Mouse (Mus musculus): ENCODE data around the gene Ric8b.

Ric8b gene

DNA sequence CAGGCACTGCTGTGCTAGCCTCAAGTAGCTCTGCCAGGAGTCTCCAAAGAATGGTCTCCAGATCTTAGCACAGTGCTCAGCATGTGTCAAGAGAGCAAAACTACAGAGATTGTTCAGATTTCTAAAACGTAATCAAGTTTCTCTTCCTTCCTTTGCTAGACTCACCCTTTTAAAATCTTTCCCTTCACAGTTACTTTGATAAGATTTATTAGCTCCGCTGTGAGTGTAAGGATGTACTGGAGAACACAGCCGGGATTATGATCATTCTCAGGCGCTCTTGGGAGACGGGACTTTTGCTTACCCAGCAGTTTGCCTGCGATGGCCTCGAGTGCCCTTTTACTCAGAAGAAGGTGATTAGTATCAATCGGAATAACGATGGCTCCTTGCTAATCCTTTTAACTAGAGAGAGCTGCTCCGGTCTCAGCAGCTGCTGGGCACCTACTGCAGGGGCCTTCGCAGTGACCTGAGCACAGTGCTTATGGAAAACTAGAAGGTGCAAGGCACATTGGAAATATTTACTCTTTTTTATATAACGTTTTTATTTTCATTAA lies 43.0 kb downstream of the Ric8b start:
- DNase-seq (ENCODE audit: low read depth) = no peak

DNA sequence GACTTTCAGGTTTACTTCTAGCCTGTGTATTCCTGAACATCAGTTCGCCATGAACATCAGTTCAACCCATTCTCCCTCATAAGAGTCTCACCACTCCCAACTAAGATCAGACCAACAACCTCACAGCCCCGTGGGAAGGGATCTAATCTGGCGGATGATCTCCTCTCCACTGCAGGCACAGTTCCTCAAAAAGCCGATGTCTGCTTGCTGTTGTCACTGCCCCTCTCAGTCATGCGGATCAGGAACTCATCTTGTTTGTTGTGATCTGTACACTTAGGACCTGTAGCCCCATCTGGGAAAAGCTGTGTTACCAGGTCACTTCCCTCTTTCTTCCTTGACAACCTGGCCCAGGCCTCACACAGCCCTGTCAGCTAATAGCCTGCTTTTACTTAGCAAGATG lies 45.7 kb downstream of the Ric8b start:
- no peak for DNase-seq (ENCODE audit: low read depth)

DNA sequence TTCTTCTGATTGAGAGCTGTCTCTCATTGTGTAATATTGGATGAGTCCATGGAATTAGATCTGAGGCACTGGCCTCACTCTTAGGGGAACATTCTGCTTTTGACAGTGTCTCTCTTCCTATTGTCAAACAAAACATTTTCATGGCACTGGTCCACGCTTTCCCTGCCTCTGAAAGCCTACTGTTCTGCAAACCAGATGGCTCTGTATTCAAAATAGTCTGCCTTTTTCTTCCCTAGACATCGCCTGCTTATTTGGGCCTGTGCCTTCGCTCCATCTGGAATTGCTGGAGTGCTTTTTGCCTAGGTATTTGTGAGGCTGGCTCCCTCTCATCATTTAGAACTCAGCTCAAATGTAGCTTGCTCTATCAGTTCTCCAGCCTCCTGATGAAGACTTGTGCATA lies 46.3 kb downstream of the Ric8b start:
- DNase-seq (ENCODE audit: low read depth) = no peak

DNA sequence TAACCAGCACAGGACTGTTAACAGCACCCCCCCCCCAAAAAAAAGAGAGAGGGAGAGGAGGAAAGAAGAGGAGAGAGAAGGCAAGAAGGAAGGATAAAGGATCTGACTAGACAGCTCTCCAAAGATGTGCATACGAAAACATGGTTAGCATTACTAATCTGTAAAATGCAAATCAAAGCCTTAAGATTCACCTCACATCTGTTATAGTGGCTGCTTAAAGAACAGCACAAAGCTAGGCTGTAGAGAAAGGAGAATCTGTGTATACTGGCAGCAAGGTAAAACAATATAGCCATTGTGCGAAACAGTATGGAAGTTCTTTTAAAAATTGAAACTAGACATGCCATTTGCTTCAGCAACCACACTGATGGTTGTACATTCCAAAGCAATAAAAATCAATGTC lies 49.1 kb downstream of the Ric8b start:
- no peak for DNase-seq (ENCODE audit: low read depth)

DNA sequence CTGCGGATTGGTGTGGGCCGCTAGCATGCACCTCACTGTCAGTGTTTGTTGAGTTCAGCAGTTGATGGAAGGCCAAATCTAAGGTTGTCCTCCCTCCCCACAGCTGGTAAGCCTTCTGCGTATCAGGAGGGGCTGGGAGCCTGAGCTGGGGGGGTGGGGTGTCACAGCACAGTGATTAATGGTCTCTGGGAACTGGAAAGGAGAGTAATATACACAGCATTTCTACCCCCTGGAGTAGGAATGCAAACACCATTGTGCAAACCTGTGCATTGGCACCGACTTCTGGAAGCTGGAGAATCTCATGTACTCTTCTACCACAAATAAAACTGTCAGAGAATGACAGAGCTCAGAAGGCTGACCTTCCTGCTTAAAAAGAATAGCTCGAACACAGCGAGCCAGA lies 50.2 kb downstream of the Ric8b start:
- DNase-seq (ENCODE audit: low read depth) = no peak

DNA sequence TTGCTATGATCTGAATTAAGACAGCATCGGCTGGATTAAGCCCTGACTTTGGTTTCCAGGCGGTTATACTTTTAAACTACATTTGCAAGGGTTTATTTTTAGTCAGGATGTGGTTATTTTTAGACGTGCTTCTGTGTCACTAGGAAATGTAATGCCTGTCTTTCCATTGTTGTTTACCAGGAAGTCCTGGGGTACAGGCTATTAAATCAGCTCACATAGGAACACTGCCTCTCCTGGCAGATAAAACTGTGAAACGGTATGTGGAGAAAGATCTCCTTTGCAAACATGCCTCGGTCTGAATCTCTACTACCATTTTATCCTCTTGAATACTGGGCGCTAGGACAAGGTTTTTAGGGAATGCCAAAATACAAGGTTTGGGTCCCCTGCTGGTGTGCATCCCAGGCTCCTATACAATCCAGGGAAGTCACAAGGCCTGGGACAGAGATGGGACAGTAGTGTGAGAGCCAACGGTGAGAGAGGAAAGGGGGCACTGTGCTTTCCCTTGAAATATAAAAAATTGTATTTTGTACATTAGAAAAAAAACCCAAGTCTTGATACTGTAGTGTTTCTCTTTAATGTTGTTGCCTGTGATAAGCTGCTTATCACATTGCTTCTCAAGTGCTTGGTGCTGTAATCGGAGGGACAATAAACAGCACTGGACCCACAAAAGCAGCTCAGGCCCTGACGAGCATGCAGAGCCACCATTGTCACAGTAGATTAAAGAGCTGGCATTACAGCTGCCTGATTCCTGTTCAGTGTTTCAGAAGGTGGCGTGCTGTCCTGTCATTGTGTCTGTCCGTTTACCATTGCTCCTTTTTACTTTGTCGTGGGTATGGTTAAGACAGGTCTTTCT lies 51.7 kb downstream of the Ric8b start:
- DNase-seq (ENCODE audit: low read depth) = no peak

DNA sequence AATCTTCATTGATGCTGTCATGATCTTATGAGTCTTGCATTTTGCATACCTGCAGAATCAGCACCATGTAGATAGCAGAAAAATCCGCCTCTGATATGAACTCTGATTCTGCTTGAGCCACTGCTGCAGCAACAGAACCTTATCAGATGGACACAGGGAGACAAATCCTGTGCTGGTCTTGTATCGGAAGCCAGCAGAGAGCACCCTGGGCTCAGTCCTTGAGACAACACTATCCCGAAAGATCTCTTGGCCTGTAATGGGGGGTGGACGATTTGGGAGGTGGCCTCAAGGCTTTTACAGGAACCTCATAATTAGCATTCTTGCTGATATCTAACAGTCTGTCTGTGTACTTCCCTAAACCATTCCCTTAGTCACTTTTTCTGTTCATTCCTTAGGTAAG lies 57.8 kb downstream of the Ric8b start:
- no peak for DNase-seq (ENCODE audit: low read depth)

DNA sequence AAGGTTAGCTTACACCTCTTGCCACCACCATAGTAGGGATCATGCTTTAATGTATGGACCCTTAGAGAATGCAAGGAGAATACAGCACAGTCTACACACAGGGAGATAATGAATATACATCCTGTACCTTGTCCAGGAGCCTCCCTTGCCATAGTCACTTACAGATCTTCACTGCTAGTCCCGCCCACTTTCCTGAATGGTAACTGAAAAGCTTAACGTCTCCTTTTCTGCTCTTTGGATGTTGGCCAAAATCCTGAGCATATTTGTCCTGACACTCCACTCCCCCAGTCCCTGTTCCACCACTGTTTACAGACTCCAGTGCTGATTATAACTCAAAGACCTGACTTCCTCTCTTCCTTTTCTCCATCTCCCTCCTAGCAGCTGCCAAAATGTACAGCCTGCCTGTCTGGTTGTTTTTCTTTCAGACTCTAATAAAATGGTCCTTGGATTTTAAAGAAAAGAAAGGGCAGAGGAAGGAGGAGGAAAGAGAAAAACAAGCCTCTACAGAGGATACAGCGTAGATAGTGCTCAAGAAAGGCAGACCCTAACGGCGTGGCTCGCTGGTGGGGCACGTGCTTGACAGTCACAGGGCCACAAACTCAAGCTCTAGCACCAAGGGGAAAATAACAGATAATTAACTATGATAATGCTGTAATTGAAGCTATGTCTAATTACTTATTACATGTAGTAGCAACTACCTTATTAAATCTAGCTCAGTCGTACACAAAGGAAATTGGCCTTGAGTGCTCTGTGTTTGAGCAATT lies 59.4 kb downstream of the Ric8b start:
- no peak for DNase-seq (ENCODE audit: low read depth)

DNA sequence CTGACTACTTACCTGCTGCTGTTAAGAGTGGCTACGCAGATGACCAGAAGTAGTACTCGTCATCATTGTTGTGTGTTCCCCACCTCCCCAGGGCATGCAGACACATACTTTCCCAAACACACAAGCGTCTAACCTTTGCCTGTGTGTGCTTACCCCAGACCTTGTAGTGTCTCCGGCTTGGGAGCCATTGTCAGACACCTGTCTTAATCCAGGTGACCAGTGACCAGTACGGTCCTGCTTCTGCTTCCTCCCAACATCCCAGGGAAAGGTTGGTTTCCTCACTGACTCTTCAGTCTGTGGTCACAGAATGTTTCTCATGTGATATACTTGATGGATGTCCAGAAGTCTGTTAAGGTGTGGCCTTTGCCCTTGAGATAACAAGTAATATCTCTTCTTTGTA lies 62.9 kb downstream of the Ric8b start:
- no peak for DNase-seq (ENCODE audit: low read depth)

DNA sequence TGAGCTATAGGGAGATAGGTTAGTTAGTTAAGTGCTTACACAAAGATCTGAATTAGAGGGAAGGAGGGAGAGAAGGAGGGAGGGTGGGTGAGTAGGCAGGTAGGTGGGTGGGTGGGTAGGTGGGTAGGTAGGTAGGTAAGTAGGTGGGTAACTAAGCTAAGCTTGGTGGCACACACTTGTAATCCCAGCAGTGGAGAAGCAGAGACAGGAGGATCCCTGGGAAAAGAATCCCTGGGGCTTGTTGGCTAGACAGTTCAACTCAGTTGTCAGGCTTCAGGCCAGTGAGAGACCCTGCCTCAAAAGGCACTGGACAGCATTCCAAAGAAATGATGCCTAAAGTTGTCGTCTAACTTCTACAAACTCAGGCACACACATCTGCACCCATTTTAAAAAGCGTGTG lies 64.0 kb downstream of the Ric8b start:
- DNase-seq (ENCODE audit: low read depth) = no peak

DNA sequence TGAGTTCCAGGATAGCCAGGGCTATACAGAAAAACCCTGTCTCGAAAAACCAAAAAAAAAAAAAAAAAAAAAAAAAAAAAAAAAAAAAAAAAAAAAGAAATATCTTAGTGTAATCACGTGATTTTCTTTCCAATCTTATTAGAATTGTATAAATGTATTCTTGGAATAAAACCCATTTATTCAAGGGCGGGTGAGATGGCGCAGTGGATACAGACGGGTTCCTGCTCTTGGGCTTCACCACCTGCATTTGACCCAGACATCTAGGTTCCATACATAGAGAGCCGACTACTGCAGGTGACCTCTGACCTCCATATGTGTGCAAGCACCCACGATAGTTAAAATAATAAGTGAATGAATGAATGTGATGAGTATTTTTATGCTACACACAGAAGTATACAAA lies 65.3 kb downstream of the Ric8b start:
- no peak for DNase-seq (ENCODE audit: low read depth)

DNA sequence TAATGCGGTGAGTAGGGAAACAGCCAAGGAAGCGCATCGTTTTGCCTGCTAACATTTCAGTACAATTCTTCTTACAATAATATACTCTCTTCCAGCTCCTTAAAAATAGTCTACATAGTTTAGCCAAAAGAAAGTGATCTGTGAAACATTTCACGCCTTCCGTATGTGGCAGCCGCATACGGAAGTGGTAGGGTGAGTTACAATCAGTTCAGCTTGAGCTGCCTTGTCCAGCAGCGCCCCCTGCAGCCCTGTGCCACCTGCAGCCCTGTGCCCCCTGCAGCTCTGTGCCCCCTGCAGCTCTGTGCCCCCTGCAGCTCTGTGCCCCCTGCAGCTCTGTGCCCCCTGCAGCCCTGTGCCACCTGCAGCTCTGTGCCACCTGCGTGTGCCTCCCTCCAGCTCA lies 68.5 kb downstream of the Ric8b start:
- peak; percentile 11 for DNase-seq (ENCODE audit: low read depth)

DNA sequence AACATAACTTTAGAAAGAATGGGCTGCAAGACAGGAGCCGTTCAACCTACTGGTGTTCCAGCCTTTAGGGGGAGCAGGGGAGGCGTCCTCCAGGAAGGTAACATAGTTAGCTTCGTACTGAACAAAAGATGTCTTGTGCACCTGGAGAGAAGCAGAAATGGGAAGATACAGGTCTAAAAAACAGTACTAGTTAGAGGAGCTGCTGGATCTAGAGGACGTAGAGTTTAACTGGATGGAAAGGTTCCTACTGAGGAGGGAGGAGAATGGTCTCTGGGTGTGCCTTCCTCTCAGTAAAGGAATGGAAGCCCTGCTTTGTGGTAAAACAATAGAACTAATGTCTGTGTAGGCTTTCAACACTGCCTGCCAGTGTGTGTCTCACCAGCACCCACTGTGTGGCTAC lies 70.2 kb downstream of the Ric8b start:
- DNase-seq (ENCODE audit: low read depth) = no peak

DNA sequence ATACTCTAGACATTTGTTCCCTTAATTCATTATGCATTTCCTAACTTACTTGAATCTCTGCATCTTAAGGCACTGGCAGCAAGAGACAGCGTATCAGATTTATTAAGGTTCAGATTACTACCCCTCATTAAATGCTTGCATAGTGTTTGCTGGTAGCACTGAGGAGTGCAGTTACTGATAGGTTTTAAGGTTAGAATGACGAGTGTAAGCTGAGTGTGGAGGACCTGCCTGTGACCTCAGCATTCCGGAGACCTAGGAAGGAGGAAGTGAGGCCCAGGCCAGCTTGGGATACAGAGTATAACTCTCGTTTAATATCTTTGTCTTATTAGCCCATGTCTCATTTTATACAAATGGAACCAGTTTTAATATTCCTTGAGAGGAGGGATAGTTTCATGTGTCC lies 71.2 kb downstream of the Ric8b start:
- no peak for DNase-seq (ENCODE audit: low read depth)

DNA sequence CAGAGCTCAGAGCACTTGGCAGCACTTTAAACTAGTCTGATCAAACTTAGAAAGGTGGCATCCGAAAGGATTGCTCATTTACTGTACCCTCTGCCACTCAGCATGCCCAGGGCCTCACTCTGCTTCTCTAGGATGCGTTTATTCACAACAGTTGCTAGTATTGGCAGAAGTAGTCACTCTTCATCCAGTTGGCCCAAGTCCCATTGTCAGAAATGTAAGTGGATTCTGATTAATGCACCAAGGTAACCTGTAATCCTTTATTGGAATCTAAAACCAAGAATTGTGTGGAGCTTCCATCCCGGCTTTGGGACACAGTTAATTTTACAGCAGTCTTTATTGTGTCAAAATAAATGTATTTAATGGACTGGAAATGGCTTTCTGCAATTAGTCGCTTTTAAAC lies 76.9 kb downstream of the Ric8b start:
- DNase-seq (ENCODE audit: low read depth) = no peak

DNA sequence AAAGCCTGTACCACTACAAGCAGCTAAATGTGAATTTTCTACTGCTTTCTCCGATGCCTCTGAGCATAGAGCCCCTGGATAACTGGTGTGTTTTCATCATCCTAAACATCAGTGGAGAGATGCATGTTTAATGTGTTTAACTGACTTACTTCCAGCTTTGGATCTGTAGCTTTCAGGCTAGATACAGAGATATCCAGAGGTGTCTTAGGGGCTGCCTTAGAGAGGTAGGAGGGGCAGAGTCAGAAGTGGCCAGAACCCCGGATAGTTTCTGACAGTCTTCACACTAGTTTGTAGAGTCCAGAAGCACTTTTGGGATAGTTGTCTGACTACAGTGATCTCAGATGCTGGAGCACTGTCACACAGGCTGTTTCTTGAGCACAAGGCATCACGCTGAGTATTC lies 77.6 kb downstream of the Ric8b start:
- DNase-seq (ENCODE audit: low read depth) = no peak

DNA sequence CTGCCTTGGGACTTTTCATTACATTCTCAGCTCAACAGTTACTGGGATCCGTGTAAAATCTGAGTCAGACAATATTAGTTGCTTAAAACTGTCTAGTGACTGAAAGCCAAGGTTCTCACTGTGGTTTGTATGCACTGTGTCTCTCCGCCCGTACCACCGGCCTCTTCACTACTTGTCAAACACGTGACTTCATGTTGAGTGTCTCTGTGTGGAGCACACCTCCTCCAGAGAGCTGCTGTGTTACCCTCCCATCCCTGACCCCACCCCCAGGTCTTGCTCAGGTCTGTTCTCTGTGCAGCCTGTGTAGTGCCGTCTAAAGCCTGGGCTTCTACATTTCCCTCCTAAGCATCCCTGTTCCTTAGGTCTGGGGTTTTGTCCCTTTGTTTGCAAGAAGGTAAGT lies 79.0 kb downstream of the Ric8b start:
- DNase-seq (ENCODE audit: low read depth) = no peak

DNA sequence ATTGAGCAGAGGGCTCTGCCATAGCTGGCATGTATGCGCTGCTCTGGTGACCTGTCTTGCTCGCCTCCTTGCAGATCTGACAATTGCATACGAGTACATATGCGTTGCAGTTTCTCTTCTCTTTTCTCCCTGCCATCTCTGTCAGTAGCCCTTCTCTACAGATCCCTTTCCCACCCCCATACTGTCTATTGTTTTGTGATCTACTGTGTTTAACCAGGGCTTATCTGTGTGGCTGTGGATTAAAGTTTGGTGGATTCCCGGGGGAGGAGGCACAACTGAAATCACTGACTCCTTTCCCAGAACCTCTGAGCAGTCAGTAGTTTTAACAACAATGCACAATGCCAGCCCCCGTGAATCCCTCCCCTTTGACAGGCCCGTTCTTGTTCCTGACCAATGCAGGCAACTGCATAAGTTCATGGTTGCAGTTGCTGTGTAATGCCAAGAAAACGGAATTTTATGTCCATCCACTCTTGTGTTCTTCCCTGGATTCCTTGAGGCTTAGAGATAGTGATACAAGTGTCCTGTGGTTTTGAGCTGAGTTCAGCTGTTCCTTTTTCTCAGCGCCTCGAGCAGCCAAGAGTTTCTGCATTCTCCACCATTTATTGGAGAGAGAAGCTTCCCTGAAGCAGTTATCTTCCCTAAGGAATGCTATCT lies 80.3 kb downstream of the Ric8b start:
- DNase-seq (ENCODE audit: low read depth) = no peak

DNA sequence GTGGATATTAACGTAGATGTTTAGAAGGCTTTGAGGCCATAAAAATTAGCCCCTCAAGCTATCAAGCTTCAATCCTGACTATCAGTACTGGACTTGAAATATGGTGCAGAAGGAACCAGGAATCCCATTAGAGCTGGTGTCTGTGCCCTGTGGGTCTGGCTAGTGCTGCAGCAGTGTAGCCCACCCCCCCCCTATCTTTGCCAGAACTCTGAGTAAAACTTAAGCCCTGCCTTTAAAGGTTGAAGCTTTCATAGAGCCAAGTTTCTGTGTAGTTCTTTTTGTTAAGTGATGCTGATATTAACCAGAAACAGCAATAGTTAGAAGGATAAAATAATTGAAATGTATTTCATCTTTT lies 80.8 kb downstream of the Ric8b start:
- DNase-seq (ENCODE audit: low read depth) = no peak

DNA sequence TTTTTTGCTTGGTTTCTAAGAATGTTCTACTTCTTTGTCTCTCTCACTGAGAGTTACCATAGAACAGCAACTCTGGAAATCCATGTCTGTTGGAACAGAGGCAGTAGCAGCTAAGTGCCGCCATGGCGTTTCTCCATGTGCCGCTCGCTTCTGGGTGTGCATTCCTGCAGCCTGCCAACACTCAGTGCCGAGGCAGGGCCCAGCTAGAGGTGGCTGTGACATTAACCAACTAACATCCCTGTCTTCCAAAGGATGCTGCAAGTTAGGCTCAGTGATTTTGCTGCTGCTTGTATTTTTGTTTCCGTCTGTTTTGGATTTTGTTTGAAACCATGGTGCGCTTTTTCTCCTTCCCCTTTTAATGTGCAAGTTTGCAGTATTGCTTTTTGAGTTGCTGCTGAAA lies 84.5 kb downstream of the Ric8b start:
- no peak for DNase-seq (ENCODE audit: low read depth)

DNA sequence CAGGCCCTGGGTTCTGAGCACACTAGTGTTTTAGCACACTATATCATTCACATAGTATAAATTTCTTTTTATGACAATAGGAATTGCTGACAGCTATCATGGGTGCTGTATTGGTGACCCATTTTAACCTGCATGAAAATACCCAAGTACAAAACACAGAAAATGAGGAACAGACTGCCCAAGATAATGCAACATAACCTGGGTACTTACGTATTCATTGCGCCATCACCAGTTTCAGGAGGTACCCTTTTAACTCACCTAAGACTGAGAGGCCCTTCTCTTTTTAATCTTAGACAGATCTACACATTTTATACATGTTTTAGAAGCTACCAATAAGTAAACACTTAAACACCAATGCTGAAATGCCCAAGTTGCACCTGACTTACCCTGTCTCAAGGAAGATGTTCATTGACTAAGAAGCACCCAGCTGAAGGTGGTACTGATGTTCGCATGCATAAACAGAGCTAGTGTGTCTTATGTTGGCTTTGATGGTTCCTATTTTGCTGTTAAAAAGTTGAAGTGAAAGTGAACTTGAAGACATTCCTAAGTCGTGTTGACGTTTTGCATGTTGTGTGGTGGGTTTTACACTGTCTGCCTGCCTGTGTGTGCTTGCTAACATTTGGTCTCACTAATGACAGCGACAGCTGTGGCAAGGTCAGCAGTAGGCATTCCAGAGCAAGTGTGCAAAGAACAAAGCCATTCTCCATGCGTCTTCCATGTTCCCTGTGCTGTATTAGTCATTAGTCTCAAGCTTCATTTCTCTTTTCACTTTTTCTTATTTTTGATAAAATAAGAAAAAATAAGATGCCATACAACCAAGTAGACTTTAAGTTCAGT lies 86.0 kb downstream of the Ric8b start:
- DNase-seq (ENCODE audit: low read depth) = no peak
